Mouse (Mus musculus) layer of hippocampus, adult 18-20 months (tissue): ENCODE measurements around the gene Man2a1. TPM values are rescaled to one million over a fixed set of nuclear protein-coding genes. Genes with fewer than 3 reads are reported as not detected.

Source experiments
- DNase-seq, 2 experiments: peaks; one replicate each; pipeline ENCODE4 v3.0.0; 2022; ENCODE audit warnings: low spot score in 2 of 2
- total RNA-seq, 2 experiments: library from RNA; stranded (reverse); gene quantifications; 2 replicates each; pipeline ENCODE4 v1.2.3; 2021

The Man2a1 gene
- total RNA-seq, 2 experiments from 2014 or later = 15.9 to 16.5 TPM

DNA sequence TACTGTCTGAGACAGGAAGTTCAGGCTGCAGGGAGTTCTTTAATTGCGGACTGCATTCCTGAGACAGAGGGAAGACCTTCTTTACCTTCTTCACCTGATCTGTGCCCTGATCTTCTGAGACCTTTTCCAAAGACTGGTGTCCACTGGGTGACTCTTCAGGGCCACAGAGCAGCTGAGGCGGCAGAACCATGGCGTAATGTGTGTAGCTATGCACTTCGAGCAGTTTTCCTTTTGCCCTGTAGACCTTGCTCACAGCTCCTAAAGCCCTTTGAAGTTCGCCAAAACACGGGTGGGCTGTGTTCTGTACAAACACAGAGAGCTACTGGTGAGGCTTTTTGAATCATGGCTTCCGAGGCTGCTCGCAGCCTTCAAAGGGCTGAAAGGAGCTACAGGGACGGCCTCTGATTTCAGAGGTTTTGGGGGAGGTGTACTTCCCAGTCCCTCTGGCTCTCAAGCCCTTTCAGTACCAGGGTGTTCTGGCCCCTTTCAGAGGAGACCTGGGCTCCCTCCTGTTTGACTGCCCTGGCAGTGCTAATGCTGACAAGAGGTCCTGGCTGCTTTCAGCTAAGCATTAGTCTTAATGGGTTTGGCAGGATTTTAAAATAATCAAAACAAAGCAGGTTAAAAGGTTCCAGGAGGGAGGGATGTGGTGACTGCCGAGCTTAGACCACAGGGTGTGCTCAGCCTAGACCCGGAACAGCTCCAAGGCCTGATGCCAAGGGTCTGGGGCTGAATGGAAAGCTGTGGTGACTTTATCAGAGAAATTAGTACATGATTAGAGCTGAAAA, 201.8 kb downstream of the Man2a1 start:
- DNase-seq = no peak

DNA sequence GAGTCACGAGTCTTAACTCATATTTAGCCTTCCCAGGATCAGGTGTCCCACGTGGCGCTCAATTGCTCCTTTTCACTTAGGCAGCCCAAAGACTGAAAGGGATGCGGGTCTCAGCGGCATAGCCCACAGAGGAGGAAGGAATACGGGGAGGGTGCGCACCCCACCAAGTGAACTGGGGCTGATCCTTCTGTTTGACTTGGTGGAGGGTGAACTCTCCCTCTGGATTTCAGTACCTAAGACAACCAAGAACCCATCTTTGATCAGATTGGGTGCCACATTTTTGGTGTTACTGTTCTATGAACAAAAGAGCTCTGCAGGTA, 202.4 kb downstream of the Man2a1 start:
- DNase-seq = no peak

Other genes starting within 250 kb of the Man2a1 start
- not detected for gene 4930583I09Rik, start 235.3 kb downstream of the Man2a1 start, total RNA-seq